Mouse (Mus musculus) bone marrow, adult 2 months (tissue): Measurements from ENCODE around the gene Slc35e3. TPM values are rescaled to one million over a fixed set of nuclear protein-coding genes. Genes with fewer than 3 reads are reported as not detected.
"Not testable (repeated sequence)": the region's sequence is repeated elsewhere in the genome, so short reads cannot be mapped to it uniquely, and the experiment has no call there.

Experiments used
- H3K27ac ChIP-seq: fragments of 200-500 bp; 2 replicates; pipeline ENCODE4 v1.5.1; 2012; ENCODE audit warnings: low read depth, mild to moderate bottlenecking, control low read depth, inconsistent platforms, low read length; ENCODE audit not compliant: control insufficient read depth, poor library complexity, insufficient read depth
- H3K4me1 ChIP-seq: fragments of 200-500 bp; 2 replicates; pipeline ENCODE4 v1.6.1; 2011; ENCODE audit warnings: low read length; ENCODE audit not compliant: control insufficient read depth, insufficient read depth
- H3K4me3 ChIP-seq: fragments of 200-500 bp; replicated peaks from 2 replicates; pipeline ENCODE3; 2011; ENCODE audit warnings: mild to moderate bottlenecking, low read depth, low read length, control low read depth; ENCODE audit not compliant: control insufficient read depth
- CTCF ChIP-seq: fragments of 200-500 bp; IDR thresholded peaks from 2 replicates; pipeline ENCODE4 v1.5.1; 2011; ENCODE audit warnings: low read length, control low read depth; ENCODE audit not compliant: control insufficient read depth, insufficient read depth
- POLR2A ChIP-seq: fragments of 200-500 bp; IDR thresholded peaks from 2 replicates; pipeline ENCODE4 v1.6.1; 2011; ENCODE audit warnings: low read depth, mild to moderate bottlenecking, control low read depth, low read length, borderline replicate concordance; ENCODE audit not compliant: control insufficient read depth
- WGBS: fragments of 180-500 bp; shearing (Covaris S2); methylation state at CpG from one replicate; pipeline ENCODE4 v1.1.7; 2018; 5-methylcytosine and 5-hydroxymethylcytosine counted together
- polyA plus RNA-seq: library from polyadenylated mRNA; stranded (reverse); fragments of >200 nt; gene quantifications from 2 replicates; pipeline ENCODE4 v1.2.4, GENCODE M21; 2011; ENCODE audit warnings: low replicate concordance; ENCODE audit not compliant: missing spikeins, insufficient read depth, insufficient read length

Gene Slc35e3
- polyA plus RNA-seq, 1 experiment: 8.3 TPM

DNA sequence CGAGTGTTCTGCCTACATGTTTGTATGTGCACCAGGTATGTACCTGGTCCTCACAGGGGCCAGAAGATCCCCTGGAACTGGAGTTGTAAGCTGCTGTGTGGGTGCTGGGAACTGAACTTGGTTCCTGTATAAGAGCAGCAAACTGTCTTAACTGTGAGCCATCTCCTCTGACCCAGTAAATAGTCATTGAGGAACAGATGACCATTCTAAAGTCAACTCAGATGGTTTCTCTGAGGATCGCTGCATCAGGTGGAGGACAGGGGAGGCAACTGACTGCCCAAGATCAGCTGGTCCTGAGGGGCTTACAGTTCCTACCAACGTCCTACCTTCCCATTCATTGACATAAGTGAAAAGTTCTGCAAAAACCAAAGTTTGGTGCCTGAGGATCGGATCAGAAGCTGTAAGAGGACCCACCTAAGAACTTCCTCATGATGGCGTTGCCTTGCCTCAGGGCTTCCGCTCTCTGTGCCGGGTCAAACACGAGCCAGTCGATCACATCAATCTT, 14.7 kb upstream of the Slc35e3 start:
- WGBS: 89% methylated on average over 9 of the region's 9 CpGs
- no peak for TF ChIP-seq CTCF
- TF ChIP-seq POLR2A: no peak
- Histone ChIP-seq H3K4me3 (no peak overlapping the region), H3K27ac (no peak overlapping the region), H3K4me1 (no peaks in the 10 kb centered on the region)

- TF ChIP-seq CTCF: no peak
- no peak for TF ChIP-seq POLR2A
- H3K4me1 ChIP-seq: no peaks in the 10 kb centered on the region; the same call in 1 of the 2 replicates
- H3K27ac ChIP-seq: no peak overlapping the region
- no peak overlapping the region for H3K4me3 ChIP-seq
- 92% methylated on average over 10 of the region's 10 CpGs for WGBS
These were observed 13.9 kb upstream of the Slc35e3 start for GRCm38 (mm10) chr10:117759844-117760630.

DNA sequence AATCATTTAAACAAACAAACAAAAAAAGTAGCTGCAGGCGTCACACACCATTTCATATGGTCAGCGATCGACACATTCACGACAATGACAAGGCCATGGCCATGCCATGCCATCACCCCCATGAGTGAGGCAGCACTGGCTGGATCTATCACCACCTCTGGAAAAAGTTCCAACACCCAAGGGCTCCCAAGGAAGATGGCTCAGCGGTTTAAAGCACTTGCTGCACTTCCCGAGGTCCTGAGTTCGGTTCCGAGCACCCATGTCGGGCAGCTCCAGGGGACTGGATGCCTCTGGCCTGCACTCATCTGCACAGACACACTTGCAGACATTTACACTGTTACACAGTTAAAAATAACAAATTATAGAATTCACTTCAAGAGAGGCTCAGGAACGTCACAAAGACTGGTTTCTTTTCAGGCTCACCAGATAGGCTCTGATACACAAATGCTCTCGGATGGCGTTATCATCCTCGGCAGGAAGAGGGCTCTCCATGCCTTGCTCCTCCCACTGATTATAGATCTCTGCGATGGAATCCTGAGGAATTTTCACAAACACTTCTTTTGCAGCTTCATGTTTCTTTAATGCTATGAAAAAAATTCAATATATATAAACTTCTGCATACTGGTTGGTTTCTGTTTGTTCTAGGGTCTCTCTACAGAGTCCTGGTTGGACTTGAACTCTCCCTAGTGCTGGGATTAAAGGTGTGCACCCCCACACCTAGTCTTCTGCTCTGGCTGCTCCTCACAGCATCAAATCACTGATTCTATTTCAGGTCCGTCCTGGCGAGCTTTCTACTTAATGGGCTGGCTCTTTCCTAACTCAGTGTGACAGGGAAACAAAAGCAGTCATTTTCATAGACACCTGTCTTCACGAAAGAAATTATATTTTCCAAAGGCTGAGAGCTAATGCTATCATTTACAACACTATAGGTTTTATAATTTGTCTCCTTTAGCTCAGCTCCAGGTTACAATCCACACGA, 12.9 kb upstream of the Slc35e3 start:
- WGBS: 89% methylated on average over 18 of the region's 18 CpGs
- TF ChIP-seq POLR2A: no peak
- no peak for TF ChIP-seq CTCF
- H3K4me3 ChIP-seq: no peak overlapping the region

DNA sequence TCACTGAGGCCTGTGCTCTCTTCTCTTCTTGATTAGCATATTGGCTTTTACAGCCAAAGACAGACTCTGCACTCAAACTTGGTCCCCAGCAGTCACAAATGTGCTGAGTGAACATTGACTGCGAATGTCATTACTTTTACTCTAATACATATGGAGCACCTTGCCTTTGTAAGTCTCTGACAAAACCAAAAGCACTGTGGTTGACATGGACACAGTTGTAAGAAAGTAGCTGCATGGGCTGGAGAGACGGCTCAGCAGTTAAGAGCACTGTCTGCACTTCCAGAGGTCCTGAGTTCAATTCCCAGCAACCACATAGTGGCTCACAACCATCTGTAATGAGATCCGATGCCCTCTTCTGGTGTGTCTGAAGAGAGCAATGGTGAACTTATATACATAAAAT, 12.2 kb upstream of the Slc35e3 start:
- 86% methylated on average over 3 of the region's 3 CpGs for WGBS
- not testable (repeated sequence) for H3K4me3 ChIP-seq, H3K4me1 ChIP-seq, H3K27ac ChIP-seq

More for the DNA sequence above, 12.9 kb upstream of the Slc35e3 start:
- Histone ChIP-seq H3K27ac (no peak overlapping the region), H3K4me1 (no peaks in the 10 kb centered on the region; the same call in 1 of the 2 replicates)

GRCm38 (mm10) chr10:117757796-117758342, 11.7 kb upstream of the Slc35e3 start:
- TF ChIP-seq POLR2A: no peak
- no peak for TF ChIP-seq CTCF
- no peak overlapping the region for H3K27ac ChIP-seq
- 85% methylated on average over 7 of the region's 7 CpGs for WGBS
- no peaks in the 10 kb centered on the region; the same call in 1 of the 2 replicates for H3K4me1 ChIP-seq
- no peak overlapping the region for H3K4me3 ChIP-seq

DNA sequence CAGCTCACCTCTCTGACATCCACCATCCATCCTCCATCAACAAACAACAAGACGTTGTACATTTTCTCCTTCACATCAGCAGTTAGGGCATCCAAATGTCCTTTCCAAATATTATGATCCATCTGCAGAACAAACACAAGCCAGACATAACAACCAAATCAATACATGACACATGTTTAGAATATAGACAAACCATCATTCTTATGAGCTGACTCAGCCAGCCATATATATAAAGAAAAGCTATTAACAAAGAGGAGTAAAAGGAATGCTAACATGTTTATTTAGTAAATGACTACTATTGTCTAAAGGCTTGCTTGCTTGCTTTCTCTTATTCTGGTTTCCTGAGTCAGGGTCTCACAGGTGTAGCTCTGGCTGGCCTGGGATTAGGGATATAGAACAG, 11.1 kb upstream of the Slc35e3 start:
- WGBS: 90% methylated on average over 1 of the region's 1 CpGs
- no peak overlapping the region for H3K4me3 ChIP-seq
- H3K27ac ChIP-seq: no peak overlapping the region
- no peak for TF ChIP-seq CTCF
- TF ChIP-seq POLR2A: no peak
- H3K4me1 ChIP-seq: no peaks in the 10 kb centered on the region; the same call in 1 of the 2 replicates

DNA sequence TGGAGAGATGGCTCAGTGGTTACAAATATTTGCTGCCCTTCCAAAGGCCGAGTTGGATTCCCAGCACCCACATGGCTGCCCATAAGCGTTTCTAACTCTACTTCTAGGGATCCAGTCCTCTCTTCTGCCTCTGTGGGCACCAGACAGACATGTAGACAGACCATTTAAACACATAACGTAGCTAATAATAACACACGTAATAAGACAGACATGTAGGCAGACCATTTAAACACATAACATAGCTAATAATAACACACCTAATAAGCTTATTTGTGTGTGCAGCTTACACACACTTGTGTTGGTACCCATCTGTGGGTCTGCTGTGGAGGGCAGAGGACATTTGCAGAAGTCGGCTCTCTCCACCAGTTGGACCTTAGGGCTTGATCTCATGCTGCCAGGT, 10.6 kb upstream of the Slc35e3 start:
- H3K4me1 ChIP-seq: no peaks in the 10 kb centered on the region; the same call in 1 of the 2 replicates
- TF ChIP-seq CTCF: no peak
- WGBS: 88% methylated on average over 5 of the region's 5 CpGs

More for the DNA sequence above, 10.6 kb upstream of the Slc35e3 start:
- Histone ChIP-seq H3K27ac (no peak overlapping the region), H3K4me3 (no peak overlapping the region)
